Mouse (Mus musculus) lung, embryonic 16.5 days (tissue): ENCODE measurements at regions not wholly inside any gene's neighbourhood (a gene's known extent, or its start where the extent isn't known, plus 50 kb on each side); places are given as distances from the start of the nearest gene placed in this dataset.

Experiments used
- ATAC-seq: fragments of 200-750 bp; cut with Nextera tagmentation; 2 replicates; pipeline ENCODE4 v1.8.0; 2017; ENCODE audit warnings: low read depth, mild to moderate bottlenecking, moderate library complexity
- H3K27ac ChIP-seq: fragments of 300-500 bp; sonication (generic); 2 replicates; pipeline ENCODE4 v1.5.1; 2014; ENCODE audit warnings: mild to moderate bottlenecking, control low read depth, low read length
- H3K27me3 ChIP-seq: fragments of 300-500 bp; sonication (generic); 2 replicates; pipeline ENCODE4 v1.6.1; 2014; ENCODE audit warnings: low read depth, low read length, mixed read lengths; ENCODE audit not compliant: control insufficient read depth, insufficient read depth
- H3K36me3 ChIP-seq: fragments of 300-500 bp; sonication (generic); 2 replicates; pipeline ENCODE4 v1.6.1; 2014; ENCODE audit warnings: low read length; ENCODE audit not compliant: control insufficient read depth, insufficient read depth
- H3K4me1 ChIP-seq: fragments of 300-500 bp; sonication (generic); replicated peaks from 2 replicates; pipeline ENCODE4 v1.6.1; 2014; ENCODE audit warnings: low read length, mixed read lengths; ENCODE audit not compliant: control insufficient read depth, insufficient read depth
- H3K4me2 ChIP-seq: fragments of 300-500 bp; sonication (generic); 2 replicates; pipeline ENCODE4 v1.6.1; 2014; ENCODE audit warnings: low read depth, low read length, control low read depth
- H3K4me3 ChIP-seq: fragments of 300-500 bp; sonication (generic); 2 replicates; pipeline ENCODE4 v1.5.1; 2014; ENCODE audit warnings: mild to moderate bottlenecking, low read length, control low read depth
- H3K9ac ChIP-seq: fragments of 300-500 bp; sonication (generic); 2 replicates; pipeline ENCODE4 v1.6.1; 2014; ENCODE audit warnings: low read length, control low read depth
- H3K9me3 ChIP-seq: fragments of 300-500 bp; sonication (generic); 2 replicates; pipeline ENCODE4 v1.6.1; 2016; ENCODE audit warnings: low read length; ENCODE audit not compliant: control insufficient read depth
- WGBS: fragments of 180-500 bp; shearing (Covaris S2); extraction: QIAGEN DNeasy Blood & Tissue Kit; methylation state at CpG from one replicate; pipeline ENCODE4 v1.1.7; 2014; 5-methylcytosine and 5-hydroxymethylcytosine counted together

DNA sequence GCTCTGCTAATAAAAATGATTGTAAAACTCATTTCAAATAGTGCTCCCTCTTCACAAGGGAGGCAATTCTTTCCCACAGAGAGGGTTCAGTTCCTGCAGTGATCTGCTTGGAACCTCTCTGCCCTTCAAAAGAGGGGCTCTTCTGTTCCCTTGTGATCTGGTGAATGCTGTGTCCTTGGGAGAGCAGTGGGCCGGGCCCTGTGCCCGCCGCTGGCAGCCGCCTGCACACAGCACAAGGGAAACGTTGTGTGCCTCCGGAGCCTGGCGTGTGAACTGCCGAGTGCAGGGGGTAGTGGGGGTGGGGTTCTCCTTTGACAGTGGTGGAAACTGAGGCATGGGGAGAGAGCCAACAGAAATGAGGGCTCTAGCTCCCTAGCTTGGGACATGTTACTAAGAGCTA lies 54.4 kb upstream of the Csrp1 start:
- Histone ChIP-seq H3K27me3 (no peaks in the 10 kb centered on the region), H3K9ac (no peak overlapping the region), H3K9me3 (no peaks in the 10 kb centered on the region), H3K4me1 (peaks cover 20% of the 10 kb centered on the region), H3K36me3 (no peaks in the 10 kb centered on the region), H3K27ac (no peak overlapping the region), H3K4me3 (no peak overlapping the region), H3K4me2 (no peak overlapping the region)
- WGBS: 69% methylated on average over 8 of the region's 8 CpGs
- ATAC-seq: no peak

DNA sequence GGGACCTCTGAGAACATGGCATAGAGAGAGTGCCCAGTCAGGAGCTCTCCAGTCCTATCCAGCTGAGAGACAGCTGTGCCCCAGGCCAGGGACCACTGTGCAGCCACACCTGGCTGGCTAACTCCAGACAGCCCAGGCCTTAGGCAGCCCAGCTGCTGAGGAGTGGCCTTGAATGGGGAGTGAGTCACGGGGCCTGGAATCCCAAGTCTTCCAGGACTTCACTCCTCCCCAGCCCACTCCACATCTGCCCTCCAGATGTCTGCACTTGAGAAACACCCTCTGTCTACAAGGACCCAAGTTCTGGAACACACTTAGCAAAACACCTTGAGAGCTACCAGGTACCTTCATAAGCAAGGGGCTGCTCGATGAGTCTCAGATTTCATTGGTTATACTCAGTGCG lies 51.5 kb upstream of the Csrp1 start:
- Histone ChIP-seq H3K27me3 (no peaks in the 10 kb centered on the region), H3K4me1 (peaks cover 38% of the 10 kb centered on the region), H3K9ac (no peak overlapping the region), H3K36me3 (no peaks in the 10 kb centered on the region), H3K4me2 (no peak overlapping the region), H3K9me3 (no peaks in the 10 kb centered on the region), H3K4me3 (no peak overlapping the region), H3K27ac (no peak overlapping the region)
- 70% methylated on average over 3 of the region's 3 CpGs for WGBS
- ATAC-seq: no peak

DNA sequence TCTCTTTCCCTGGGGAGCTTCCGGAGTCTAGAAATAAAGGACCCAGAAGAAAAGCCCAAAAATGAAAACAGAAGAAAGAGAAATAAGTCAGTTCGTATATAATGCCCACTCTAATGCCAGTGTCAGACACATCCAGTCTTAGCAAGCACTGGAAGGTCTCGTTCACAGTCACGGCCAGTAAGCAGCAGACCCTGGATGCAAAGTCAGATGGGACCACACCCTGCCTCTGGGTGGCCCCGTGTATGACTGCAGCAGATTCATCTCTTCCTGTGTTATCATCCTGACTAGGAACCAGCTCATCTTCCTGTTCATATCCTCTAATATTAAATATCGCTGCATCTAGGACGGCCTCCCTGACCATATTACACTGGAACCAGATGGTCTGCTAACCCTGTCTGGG lies 50.9 kb upstream of the Csrp1 start:
- 77% methylated on average over 7 of the region's 7 CpGs for WGBS

DNA sequence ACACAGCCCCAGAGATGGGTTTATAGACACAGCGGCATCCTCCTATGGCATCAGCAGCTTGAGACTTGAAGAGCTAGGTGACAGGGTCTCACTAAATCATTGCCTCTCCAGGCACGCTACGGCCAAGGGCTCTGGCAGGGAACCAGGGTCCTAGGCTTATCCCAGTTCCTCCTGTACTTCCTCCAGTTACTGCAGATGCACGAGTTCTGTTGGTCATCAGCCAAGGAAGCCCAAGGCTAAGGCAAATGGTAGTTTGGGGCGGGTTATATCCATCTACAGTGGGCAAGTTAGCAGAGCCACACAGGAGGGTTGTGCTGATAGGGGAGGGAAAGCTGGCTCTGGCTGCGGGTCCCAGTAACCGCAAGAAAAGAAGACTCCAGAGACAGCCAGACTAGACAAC lies 50.1 kb upstream of the Csrp1 start:
- Histone ChIP-seq H3K9ac (no peak overlapping the region), H3K36me3 (no peaks in the 10 kb centered on the region), H3K27me3 (no peaks in the 10 kb centered on the region), H3K27ac (no peak overlapping the region), H3K9me3 (no peaks in the 10 kb centered on the region), H3K4me3 (no peak overlapping the region), H3K4me1 (peaks cover 42% of the 10 kb centered on the region), H3K4me2 (no peak overlapping the region; the same call in 1 of the 2 replicates)
- 38% methylated on average over 7 of the region's 7 CpGs for WGBS
- ATAC-seq: peak; percentile 48

More for the DNA sequence above, 50.9 kb upstream of the Csrp1 start:
- Histone ChIP-seq H3K4me3 (no peak overlapping the region), H3K4me1 (peaks cover 39% of the 10 kb centered on the region), H3K9me3 (no peaks in the 10 kb centered on the region), H3K9ac (no peak overlapping the region), H3K36me3 (no peaks in the 10 kb centered on the region), H3K27me3 (no peaks in the 10 kb centered on the region), H3K4me2 (no peak overlapping the region), H3K27ac (no peak overlapping the region)
- ATAC-seq: no peak
